Mouse (Mus musculus): Measurements from ENCODE around the gene Rnf2.
A peak's percentile ranks its signal among the peaks of the same experiment; 100 is the strongest.
"Not testable (repeated sequence)": the region's sequence is repeated elsewhere in the genome, so short reads cannot be mapped to it uniquely, and the experiment has no call there.

Rnf2 gene

DNA sequence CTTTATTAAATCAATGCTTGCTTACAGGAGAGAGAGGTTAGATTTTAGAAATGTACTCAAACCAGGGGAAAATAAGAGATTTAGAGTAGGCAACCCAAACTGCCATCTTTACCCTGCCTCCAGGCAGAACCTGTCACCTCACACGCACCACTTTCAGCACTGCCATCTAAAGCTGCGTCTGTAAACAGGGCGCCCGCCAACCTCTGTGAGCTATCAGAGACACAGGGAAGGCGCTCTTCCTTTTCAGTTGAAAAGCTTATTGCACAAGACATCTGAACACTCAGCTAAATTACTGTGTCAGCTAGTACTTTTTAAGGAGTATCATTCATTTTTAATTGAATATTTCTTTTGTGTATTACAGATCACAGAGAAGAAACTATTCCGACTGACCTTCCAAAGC, 10.9 kb downstream of the Rnf2 start:
- DNase-seq (ENCODE audit: low spot score in 2 of 2), result no peak

DNA sequence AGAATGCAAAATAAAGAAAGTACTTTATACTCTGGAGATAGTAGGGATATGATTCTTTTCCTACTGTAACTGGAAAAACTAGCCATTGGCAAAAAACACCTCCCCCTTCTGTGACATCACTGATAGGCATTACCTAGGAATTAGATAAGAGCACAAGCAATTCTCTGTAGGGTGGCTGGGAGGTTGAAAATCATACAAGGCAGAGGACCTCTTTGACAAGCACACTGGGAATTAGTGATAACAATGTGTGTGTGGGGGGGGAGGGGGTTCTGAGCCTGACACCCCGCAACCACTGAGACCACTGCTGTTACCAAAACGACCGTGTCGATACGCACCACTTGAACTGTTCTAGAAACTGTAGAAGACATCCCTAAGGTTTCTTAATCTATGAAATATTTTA, 16.0 kb downstream of the Rnf2 start:
- no peak for DNase-seq (ENCODE audit: low spot score in 2 of 2)

GRCm38 (mm10) chr1:151483568-151483967, 17.2 kb downstream of the Rnf2 start:
- no peak for DNase-seq (ENCODE audit: low spot score in 2 of 2)

DNA sequence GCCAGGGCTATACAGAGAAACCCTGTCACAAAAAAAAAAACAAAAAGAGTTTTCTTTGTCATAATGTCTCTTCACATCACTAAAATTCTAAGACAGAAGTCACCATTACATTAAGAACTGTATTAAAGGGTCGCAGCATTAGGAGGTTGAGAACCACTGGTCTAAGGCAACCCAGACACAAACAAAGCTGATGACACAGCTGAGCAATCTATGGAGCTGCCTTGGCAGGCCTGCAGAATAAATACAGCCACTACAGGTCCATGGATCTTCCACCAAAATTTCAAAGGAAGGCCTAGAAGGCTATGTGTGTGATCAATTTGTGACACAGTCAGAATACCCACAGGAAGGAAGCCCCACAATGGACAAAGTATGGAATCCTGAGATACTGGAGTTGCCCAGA, 18.3 kb downstream of the Rnf2 start:
- no peak for DNase-seq (ENCODE audit: low spot score in 2 of 2)

- DNase-seq (ENCODE audit: low spot score in 2 of 2), result not testable (repeated sequence)
Observed at GRCm38 (mm10) chr1:151472386-151472785, 28.4 kb downstream of the Rnf2 start.

- DNase-seq (ENCODE audit: low spot score in 2 of 2), result no peak
Observed at GRCm38 (mm10) chr1:151471429-151471828, 29.3 kb downstream of the Rnf2 start.

GRCm38 (mm10) chr1:151466571-151466970, 34.2 kb downstream of the Rnf2 start:
- DNase-seq (ENCODE audit: low spot score in 2 of 2), result no peak

DNA sequence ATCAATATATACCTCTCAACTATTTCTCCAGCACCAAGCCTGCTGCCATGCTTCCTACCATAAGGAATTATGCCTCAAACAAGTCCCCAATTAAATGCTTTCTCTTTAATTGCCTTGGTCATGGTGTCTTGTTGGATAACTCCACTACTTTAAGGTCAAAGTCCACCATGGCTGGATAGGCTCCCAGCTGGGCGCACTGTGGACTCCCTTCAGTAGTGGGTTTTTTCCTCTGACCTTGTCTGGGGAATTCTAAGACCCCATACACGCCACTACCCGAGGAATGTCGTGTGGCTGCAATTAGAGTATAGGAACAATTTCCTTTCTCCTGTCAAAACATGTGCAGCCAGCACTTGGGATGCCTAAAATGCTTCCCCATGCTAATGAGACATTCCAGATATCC, 35.8 kb downstream of the Rnf2 start:
- no peak for DNase-seq (ENCODE audit: low spot score in 2 of 2)

DNA sequence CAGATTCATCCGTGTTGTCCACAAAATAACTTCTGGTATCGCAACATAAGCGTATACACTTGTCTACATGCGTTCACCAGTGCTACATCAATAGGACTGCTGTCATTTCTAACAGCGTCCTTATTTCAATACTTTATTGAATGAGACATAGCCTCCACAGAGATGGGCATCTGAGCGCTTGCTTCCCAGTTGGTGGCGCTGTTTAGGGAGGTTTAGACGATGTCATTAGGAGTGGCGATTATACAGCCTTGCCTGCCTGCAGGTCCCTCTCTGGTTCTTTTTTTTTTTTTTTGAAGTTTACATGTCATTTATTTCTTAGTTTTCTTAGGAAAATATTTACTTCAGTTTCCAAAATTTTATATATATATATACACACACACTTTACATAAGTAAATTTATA, 39.5 kb downstream of the Rnf2 start:
- no peak for DNase-seq (ENCODE audit: low spot score in 2 of 2)

- no peak for DNase-seq (ENCODE audit: low spot score in 2 of 2)
Observed at GRCm38 (mm10) chr1:151457087-151457486, 43.7 kb downstream of the Rnf2 start.

DNA sequence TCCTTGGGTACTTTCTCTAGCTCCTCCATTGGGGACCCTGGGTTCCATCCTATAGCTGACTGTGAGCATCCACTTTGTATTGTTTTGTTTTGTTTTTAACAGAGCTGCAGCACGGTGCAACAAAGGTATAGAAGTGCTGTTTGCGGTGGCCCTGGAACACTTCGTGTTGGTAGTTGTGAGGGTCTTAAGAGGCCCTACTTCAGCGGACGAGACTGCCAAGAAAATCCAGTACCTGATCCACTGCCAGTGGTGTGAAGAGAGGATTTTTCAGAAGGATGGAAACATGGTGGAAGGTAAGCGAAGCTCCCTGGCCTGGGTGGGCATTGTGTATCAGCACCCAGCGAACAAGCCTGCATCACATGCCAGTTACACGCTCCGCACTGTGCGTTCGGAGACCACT, 48.8 kb downstream of the Rnf2 start:
- DNase-seq (ENCODE audit: low spot score in 2 of 2), result no peak

DNA sequence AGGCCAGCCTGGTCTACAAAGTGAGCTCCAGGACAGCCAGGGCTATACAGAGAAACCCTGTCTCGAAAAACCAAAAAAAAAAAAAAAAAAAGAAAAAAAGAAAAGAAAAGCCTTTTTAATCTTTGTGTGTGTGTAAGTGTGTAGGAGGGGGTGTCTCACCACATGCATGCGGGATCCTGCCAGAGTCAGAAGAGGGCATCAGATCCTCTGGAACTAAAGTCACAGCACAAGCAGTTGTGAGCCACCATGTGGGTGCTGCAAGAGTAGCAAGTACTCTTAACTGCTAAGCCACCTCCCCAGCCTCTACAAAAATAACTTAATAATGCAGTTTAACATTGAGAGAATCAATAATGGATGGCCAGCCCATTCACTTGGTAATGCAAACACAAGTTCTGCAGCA, 49.9 kb downstream of the Rnf2 start:
- DNase-seq (ENCODE audit: low spot score in 2 of 2), result no peak

DNA sequence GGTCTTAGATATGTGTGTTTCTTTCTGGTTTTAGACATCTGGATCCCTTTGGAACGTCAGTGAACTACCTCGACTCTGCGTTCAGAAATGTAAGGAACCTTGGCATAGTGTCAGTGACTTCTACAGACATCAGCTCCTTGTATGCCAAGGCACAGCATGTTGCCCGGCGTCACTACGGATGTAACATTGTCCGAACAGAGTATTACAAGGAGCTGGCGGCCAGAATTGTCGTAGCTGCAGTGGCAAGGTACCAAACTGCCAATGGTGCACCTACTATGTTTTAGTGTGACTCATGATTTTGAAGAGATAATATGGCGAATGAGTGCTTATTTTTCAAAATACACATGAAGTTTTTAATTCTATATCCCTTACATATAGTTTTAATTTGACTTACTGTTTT, 50.9 kb downstream of the Rnf2 start:
- DNase-seq (ENCODE audit: low spot score in 2 of 2), result no peak

DNA sequence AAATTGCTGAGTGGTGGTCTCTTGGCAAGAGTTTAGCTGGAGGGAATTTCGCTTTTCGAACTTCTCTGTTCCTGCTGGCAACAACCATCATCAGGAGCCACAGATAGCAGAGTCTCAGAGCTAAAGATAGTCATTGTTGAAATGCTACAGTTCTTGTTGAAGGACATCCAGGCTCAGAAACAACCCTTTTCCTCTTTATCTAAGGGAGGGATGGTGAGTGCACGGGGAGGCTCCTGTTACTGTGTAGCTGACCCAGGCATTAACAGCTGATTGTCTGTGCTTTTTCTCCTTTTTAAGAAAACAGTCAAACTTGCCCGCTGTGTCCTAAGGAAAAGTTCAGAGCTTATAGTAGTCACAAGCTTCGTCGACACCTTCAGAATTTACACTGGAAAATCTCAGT, 65.3 kb downstream of the Rnf2 start:
- no peak for DNase-seq (ENCODE audit: low spot score in 2 of 2)

DNA sequence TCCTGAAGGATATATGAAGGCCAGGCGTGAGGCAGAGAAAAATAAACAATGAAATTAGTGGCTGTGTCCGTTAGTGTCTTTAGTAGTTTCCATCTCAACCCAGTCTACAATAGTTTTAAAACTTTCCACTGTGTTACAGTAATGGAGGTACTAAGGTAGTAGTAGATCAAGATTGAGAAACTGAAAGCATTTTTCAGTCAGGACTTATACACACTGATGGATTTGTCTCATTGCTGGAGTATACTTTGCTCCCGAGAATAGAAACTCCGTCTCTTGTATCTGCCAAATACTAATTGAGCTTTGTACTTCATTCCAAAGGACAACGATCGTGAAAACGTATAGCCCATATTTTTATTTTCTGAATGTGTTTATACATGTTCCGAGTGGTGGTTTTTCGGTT, 71.4 kb downstream of the Rnf2 start:
- no peak for DNase-seq (ENCODE audit: low spot score in 2 of 2)

GRCm38 (mm10) chr1:151428263-151429221, 72.2 kb downstream of the Rnf2 start, which contains the start of the genes Swt1 and Trmt1l:
Gene Swt1 (minus strand): TSS chr1:151428455.
Gene Trmt1l (plus strand): TSS chr1:151428542.
- DNase-seq (ENCODE audit: low spot score in 2 of 2), result peak; percentile 92 to 94

- DNase-seq (ENCODE audit: low spot score in 2 of 2), result no peak
Observed at GRCm38 (mm10) chr1:151427888-151428262, 72.9 kb downstream of the Rnf2 start.

GRCm38 (mm10) chr1:151426947-151427600, 73.7 kb downstream of the Rnf2 start:
- no peak for DNase-seq (ENCODE audit: low spot score in 2 of 2)

GRCm38 (mm10) chr1:151422178-151422577, 78.6 kb downstream of the Rnf2 start:
- DNase-seq (ENCODE audit: low spot score in 2 of 2), result no peak

DNA sequence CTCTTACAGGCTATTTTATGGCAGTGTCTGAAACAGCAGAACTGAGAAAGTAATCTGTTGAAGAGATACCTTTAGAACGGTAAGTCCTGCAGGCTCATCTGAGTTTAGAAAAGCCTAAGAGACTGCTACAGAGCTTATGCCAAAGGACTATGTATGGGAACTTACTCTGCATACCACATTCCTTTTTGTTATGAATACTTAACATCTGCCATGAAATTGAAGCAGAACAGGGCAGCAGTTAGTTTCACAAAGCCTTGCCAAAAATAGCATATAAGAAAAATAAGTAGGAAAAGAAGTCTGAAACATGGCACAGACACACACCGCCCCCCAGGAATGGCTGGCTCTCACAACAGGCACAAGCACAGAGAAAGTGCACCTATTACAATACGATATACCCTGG, 90.9 kb downstream of the Rnf2 start:
- no peak for DNase-seq (ENCODE audit: low spot score in 2 of 2)

All from spleen, postnatal 4 days (tissue).